Mouse (Mus musculus) natural killer cell, adult 2 months (primary cell): ENCODE measurements at regions not wholly inside any gene's neighbourhood (a gene's known extent, or its start where the extent isn't known, plus 50 kb on each side); places are given as distances from the start of the nearest gene placed in this dataset.
"Not testable (repeated sequence)": the region's sequence is repeated elsewhere in the genome, so short reads cannot be mapped to it uniquely, and the experiment has no call there.

Experiments
- DNase-seq, 2 experiments: peaks; one replicate each; pipeline ENCODE4 v3.0.0; 2022; ENCODE audit warnings: low spot score in 2 of 2

DNA sequence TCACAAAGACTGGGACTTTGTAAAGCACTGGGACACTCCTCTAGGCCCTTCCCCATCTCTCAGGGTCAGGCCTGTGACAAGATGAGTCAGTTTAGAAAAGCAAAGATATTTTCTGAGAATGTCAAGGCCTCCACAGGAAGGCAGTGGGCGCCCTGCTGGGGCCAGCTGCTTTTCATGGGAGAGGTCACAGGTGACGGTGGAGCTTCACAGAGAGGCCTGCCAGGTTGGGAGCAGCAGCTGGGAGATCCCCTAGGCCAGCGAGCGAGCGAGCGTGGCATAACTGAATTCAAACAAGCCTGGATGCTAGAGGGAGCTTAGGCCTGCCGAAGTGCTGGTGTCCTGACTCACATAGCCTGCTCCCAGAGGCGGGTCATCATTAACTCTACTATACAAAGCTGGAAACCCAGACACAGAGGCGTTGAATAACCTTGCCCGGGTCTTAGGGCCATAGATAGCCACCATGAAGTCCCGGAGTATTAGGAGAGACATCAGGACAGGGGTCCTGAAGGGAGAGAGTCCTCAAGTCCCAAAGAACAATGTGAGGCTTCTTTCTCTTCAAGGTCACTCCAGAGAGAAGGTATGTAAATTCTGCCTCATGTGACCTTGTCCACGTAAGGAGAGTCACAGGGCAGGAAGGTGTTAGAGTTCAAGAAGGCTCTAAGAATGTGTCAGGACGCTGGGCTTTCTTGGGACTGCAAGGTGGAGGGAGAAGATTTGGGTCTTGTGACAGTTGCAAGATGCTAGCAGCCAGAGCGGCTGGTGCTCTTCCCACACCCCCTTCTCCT lies 174.3 kb upstream of the Sulf2 start:
- DNase-seq, result peak in 1 of 2 experiments; percentile 17

DNA sequence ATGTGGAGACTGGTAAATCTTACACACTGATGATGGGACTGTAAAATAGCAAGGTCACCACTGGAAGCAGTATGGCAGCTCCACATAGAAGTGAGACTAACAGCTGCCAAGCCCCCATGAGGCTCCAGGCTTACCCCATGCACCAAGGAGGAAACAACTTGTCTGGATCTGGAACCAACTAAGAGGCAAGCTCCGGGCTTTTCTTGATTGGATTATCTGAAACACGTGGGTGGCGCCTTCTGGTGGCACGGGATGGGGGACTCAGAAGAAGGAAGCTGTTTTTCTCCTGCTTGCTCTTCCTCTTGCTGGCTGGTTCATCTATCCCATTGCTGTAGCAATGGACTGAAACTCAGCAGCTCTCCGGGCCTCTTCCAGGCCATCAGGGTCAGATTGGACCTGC lies 171.5 kb upstream of the Sulf2 start:
- no peak for DNase-seq

DNA sequence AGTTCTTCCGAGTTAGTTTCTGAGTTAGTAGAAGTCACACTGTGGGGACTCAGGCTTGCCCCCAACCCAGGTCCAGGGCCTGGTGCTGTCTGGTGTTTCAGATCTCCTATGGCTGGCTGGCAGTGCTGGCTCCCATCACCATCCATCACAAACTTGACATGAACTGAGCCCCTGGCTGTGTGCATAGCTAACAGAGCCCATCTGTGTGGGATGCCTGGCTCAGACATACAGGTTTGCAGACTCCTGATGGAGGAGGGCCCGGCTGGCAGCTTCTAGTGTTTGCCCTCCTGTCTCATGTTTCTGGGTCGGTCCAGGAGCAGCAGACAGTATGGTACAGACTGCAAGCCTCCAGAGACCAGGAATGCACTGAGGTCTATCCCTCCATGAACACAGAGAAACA lies 169.5 kb upstream of the Sulf2 start:
- no peak for DNase-seq

DNA sequence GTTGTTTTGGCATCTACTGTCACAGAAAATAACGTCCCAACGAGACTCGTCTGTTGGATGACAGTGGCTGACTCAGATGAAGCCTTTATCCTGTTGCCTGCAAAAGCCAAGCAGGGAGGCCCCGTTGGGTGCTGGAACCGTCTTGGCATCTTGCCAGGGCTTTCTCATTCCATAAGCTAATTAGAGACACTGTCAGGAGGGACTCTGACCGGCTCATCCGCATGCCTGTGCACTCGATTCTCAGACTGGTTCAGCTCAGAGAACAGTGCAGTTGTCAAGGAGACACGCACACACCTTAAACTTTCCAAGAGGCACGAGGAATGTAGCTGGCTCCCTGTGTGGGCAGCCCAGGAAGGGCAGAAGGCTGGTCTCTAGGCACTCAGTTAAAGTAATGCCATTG lies 169.0 kb upstream of the Sulf2 start:
- DNase-seq, result no peak

DNA sequence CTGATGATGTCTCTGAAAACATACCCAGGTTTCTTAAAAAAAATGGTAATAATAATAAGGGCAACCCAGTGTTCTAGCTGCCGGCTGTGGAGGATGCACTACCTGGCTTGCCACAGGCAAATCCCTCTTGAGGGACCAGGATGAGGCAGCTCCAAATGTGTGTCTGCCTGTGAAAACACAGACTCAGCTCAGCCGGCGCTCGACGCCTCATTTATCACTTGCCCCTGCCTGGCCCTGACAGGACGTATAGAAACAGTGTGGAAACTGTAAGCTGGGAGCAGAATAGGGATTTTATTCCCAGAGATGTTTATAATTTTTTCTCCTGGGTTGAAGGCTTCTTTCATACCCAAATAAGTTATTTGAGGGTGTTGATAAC lies 167.2 kb upstream of the Sulf2 start:
- no peak for DNase-seq

DNA sequence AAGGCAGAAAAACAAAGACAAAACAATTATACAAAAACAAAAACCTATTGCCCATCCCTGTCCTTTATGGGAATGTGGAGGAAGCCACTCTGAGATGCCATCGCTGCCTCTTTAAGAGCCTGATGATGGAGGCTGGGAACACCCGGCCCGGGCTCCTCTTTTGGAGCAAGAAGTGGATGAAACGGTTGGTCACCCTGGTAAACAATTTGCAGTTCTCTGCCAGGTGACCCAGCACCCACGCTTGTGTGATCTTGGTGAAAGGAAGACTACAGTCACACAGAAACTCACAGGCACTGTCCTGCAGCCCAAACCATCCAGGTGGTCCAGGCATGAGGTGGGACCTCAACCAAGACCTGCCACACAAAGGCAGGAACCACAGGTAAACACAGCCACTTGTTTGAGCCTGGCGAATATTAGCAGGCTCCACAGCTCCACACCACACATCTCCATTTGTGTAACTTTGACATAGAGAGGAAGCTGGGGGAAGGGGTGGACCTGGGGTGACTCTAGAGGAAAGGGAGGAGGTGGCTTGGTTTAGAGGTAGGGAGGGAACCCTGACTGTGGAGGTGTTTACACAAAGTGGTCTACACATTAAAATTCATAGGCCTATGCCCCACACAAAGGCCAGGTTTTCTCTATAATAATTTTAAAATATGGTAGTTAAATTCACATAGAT lies 166.7 kb upstream of the Sulf2 start:
- no peak for DNase-seq

DNA sequence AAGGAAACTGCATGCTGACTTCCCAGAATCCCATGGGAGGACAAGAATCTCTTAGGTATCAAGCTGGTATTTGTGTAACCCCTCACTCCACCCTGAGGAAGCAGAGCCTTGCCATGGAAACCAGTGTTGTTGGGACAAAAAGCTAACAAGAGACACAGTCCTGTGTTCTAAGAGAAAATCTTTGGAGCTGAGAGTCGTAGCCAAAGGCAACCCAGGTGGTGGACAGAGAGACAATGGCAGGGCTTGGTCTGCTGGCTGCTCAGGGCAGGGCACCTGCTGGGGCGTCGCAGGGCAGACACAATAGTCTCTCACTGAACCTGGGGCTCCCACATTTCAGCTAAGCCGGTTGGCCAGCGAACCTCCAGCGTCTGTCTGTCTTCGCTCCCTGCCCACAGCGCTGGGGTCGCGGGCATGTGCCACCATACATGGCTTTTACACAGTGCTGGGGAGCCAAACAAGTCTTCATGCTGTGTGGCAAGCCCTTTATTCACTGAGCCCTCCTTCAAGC lies 161.0 kb upstream of the Sulf2 start:
- DNase-seq, result no peak

DNA sequence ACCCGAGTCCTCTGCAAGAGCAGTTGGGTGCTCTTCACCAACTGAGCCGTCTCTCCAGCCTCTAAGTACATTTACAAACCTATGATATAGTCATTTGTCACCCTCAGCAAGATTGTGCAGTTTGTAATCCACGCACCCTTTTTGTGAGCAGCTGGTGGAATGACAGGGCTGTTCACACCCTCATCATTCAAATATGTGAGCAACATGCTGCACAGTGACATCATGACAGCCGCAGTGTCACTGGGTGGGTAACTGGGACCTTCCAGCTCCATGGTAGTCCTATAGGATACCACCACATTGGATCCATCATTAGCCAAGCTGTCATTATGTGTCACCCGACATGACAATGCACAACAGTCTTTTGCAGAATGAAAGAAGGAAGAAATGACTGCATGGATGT lies 155.0 kb upstream of the Sulf2 start:
- DNase-seq, result no peak

DNA sequence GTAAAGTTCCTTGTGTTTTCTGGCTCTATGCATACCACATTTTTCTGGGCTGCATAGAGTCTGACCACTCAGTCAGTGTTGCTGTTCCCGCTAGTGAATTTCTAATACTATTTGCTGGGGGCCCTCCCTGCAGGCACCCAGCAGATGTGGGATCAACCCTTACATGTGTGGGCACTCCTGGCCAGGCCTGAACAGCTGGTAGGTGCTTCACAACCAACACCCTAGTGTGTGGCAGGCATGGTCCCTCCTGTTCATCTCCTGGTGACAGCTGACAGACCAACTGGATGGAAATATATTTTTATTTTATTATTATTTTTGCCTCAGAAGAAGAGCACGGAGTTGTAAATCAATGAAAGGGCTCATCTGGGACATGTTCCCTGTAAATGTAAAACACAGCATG lies 154.4 kb upstream of the Sulf2 start:
- DNase-seq, result no peak

DNA sequence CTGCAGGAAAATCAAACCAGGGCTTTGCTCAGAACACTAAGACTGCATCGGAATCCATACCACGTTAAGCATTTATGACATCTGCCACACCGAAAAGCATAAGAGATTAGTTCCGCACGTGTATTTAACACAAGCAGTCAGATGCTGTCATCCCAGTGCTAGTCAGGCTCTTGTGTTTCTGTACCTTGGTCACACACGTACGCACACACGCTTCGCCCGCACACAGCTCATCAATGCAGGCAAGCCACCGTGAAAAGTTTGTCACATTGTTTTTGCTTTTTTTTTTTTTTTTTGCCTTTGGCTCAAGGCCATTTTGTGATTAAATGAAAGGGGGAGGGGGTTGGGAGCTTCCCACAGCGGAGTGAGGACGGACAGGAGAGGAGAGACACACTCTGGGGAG lies 152.1 kb upstream of the Sulf2 start:
- DNase-seq, result no peak

DNA sequence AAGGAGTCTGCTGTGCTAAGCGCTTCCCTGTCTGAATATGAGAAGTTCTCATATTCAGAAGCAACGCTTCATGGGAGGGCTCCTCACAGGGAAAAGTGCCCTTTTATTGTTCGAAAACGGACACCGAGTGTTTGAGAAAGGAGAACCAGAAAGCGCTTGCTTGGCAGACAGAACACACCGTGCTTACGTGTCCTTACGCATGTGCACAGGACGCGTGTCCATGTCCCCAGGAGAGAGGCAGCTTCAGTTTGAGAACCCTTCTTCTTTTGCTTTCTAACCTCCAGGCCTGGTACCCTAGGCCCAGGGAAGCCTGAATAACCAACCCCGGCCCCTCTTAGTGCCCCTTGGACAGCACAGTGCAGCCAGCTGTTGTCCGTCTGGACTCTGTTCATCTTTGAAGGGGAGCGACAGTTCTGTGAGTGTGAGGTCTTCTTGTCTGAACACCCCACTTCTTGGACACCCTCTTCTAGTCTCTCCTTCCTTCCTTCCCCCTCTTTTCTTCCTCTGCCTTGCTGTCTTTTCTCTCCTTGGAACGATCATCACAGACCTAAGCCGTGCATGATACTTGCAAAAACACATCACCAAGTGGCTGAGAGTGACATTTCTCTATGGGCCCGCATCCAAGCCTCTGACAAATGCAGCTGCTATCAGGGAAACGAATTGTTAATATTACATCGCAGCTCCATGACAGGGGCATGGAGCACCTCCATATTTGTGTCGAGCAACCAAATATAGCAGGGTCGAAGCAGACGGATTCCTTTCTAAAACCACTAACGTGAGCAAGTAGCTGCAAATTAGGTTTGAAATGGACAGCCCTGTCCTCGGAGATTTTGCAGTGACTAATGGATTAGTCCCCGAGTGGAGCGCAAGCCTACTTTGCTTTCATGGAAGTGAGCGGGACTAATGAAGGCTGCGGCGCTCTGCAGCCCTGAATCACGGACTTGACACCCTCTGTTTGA lies 149.9 kb upstream of the Sulf2 start:
- no peak for DNase-seq

DNA sequence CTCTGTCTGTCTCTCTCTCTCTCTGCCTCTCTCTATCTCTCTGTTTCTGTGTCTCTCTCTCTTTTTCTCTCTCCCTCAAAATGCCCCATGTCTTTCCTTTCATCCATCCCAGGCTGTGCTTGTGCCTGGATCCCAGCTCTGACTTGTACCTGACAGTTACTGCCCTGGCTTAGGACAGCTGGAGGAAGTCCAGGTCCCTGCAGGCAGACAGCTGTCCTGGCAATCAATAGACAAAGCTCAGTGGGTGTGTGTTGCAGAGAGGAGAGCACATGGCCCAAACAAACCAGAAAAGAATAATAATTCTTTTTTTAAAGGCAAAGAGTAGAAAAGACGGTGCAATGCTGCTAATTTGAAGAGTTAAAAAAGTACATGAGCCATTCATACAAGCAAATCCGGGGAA lies 148.4 kb upstream of the Sulf2 start:
- no peak for DNase-seq

DNA sequence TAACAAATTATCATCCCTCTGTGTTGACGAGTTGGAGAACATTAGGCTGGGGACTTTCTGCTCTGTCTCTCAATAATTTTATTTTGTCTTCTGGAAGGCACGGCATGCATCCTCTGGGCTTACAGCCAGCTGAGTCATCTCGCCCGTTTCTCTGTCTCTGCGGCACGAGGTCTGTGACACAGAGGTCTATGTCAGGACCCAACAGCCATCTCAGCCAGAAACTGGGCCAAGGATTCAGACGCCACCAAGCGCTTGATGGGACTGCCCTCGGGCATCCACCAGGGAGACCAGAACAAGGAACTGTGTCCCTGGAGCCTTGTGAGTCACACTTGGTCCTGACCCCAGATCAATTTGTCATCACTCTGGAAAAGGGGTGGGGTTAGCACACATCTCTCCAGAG lies 145.7 kb upstream of the Sulf2 start:
- no peak for DNase-seq

DNA sequence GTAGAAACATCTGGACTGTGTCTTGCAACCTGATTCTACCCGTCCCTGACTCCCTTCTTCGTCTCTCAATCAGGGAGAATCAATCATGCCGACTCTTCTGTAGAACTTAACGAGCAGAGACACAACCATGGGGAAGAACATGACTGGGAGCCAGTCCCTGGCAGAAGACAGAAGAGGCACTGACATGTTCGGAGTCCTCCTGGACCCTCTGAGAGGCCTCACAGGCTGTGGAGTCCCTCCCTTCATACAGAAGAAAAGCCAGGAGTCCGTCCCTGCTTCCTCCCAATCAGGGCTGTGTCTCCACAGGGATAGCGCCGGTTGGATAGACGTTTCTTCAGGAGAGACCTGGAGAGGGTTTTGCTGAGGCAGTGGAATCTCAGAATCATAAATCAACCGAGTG lies 139.2 kb upstream of the Sulf2 start:
- no peak for DNase-seq

DNA sequence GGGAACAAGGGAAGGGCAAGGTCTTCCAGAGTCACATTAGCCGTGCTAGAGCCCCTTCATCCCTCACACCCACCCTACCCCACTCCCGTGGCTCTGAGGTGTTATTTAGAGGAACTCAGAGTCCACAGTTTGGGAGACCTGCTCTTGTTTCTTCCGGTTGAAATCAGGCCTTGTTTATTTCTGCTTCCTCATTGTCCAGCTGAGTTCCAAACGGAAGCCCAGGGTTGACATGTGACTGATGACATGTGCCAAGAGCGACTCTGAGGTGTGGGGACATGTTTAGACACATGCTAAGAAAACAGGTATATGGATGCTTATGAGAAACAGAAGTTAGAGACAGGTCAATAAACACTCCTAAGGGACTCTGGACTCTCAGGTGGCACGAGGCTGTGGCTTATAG lies 137.5 kb upstream of the Sulf2 start:
- DNase-seq, result no peak

DNA sequence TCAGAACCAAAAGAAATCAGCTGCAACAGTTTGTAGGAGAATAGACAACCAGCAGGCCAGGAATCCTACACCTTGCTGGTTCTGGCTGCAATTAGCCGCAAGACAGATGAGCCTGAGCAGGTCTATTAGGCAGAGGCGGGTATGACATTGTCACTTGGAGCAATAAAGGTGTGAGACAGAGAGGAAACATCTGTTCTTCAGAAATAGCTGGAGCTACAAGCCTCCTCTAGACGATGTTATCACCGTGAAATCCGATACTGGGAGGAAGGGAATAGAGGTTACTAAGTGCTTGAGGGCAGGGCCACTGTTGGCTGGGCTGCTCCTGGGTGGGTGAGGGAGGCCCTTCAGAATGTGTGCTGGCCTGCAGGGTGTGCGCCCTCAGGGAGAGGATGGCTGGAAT lies 135.8 kb upstream of the Sulf2 start:
- no peak for DNase-seq

DNA sequence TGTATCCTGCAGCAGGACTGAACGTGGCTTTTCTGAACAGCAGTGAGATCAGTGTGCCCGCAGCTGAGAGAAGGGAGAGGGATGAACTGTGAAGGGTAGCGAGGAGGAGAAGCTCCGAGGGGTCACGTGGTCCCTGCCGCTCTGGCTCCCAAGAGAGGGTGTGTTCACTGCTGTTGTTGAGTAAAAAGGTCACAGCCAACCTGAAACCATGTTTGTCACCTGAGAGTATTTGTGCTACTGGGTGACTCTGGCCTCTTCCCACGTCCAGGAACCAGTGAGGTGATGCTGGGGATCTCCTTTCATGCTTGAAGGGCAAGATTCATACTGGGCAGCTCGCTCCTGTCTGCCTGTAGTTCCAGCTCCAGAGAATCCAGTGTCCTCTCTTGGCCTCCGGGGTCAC lies 135.4 kb upstream of the Sulf2 start:
- DNase-seq, result no peak

DNA sequence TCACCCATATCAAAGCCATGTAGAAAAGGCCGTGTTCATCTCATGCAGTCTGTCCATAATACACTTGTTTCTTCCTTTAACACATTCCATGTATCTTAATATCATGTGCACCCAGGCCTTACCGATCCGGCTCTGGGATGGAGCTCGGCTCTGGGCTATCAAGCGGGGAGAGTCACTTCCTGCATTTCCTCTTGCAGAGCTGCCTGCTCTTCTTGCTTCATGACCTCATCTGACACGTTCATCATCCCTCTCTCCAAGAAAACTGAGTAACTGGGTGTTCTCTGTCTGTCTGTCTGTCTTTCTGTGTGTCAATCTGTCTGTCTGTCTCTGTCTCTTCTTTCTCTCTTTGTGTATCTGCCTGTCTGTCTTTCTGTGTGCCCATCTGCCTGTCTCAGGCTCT lies 133.7 kb upstream of the Sulf2 start:
- no peak for DNase-seq

DNA sequence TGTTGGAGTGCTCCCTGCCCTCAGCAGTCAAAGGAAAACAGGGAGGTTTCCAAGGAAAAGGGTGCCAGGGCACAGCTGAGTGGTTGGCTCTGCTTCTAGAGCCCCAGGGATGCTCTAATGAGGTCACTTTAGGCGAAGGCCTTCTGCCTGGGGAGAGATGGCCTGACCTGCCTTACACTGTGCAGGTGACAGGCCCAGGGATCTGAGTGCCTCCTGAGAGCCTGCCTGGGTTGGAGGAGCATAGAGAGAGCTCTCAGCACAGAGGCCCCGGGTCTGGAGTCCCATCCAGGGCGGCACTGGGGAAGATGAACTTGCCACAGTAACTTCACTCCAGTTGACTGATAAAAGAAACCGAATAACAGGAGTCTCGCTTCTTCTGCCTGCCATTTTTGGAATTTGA lies 125.7 kb upstream of the Sulf2 start:
- DNase-seq, result not testable (repeated sequence)

DNA sequence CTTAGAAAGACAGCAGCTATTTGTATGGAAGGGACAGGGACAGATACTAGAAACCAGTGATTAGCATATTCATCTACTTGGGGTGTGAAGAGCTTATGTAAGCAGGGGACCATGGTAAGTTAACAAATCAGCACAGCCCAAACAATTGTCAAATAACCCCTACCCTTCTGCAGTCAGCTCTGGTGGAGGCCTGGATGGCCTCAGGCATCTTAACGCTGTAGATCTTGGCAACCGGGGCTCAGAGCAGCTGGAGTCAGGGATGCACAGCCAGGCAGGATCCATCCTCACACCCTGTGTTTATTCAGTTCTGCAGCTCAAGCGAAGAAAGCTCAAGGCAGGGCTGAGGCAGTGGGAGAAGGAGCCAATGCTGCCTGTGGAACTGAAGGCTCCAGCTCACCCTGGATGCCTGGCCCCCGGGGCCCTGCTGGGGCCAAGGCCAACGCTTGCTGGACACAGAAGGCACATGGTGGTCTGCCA lies 125.2 kb upstream of the Sulf2 start:
- DNase-seq, result no peak

DNA sequence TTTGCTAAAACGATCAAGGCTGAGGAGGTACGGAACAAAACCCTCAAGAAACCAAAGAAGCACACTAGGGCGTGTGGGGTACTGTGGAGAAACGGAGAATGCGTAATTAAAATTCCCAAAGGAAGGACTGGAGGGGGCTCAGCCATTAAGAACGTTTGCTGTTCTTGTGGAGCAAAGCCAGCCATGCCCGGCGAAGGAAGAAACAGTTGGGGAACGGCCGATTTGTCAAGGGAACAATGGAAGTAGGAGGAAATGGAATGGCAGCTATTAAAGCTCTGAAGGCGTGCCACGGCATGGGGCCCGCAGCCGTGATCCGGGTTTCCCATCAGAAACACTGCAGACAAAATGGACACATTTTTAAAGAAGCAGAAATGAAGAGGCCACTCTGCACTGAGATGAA lies 124.2 kb upstream of the Sulf2 start:
- no peak for DNase-seq

DNA sequence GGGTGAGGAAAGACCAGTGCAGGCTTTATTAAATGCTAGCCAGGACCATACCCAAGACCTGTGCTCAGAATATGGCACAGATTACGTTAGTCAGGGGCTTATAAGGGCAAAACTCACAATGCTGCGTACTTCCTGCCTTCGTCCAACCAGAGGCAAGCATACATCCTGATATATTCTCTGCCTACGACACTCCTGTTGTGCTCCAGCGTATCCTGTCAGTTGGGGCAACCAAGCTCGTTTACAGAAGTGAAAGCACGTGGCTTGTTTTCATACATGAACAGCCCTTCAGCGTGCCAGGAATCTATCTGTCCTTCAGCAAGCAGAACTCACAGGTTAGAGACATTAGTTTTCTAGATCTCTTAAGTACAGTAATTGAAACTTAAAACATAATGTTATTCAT lies 119.9 kb upstream of the Sulf2 start:
- no peak for DNase-seq
